Mouse (Mus musculus) kidney, postnatal 0 days (tissue): ENCODE results near the gene Arpp21. TPM values are rescaled to one million over a fixed set of nuclear protein-coding genes. Genes with fewer than 3 reads are reported as not detected.

Experiments used
- ATAC-seq: fragments of 200-750 bp; cut with Nextera tagmentation; replicated peaks from 2 replicates; pipeline ENCODE4 v1.8.0; 2017; ENCODE audit warnings: low read depth, moderate number of reproducible peaks, moderate TSS enrichment, moderate library complexity; ENCODE audit not compliant: low FRiP score
- DNase-seq: peaks from one replicate; pipeline ENCODE4 v3.0.0-alpha.2; 2016; ENCODE audit warnings: low spot score
- H3K27ac ChIP-seq: fragments of 300-500 bp; sonication (generic); 2 replicates; pipeline ENCODE4 v1.5.1; 2014; ENCODE audit warnings: mild to moderate bottlenecking
- H3K27me3 ChIP-seq: fragments of 300-500 bp; sonication (generic); 2 replicates; pipeline ENCODE4 v1.6.1; 2014; ENCODE audit warnings: low read length, mixed read lengths; ENCODE audit not compliant: insufficient read depth
- H3K36me3 ChIP-seq: fragments of 300-500 bp; sonication (generic); 2 replicates; pipeline ENCODE4 v1.6.1; 2014; ENCODE audit warnings: low read length, mixed read lengths; ENCODE audit not compliant: insufficient read depth
- H3K4me1 ChIP-seq: fragments of 300-500 bp; sonication (generic); replicated peaks from 2 replicates; pipeline ENCODE4 v1.6.1; 2014; ENCODE audit warnings: antibody characterized with exemption, low read length, mixed read lengths; ENCODE audit not compliant: insufficient read depth
- H3K4me2 ChIP-seq: fragments of 300-500 bp; sonication (generic); 2 replicates; pipeline ENCODE4 v1.6.1; 2014; ENCODE audit warnings: mild to moderate bottlenecking, low read length, moderate library complexity, mixed read lengths
- H3K4me3 ChIP-seq: fragments of 300-500 bp; sonication (generic); replicated peaks from 2 replicates; pipeline ENCODE4 v1.5.1; 2014; ENCODE audit warnings: low read depth, low read length
- H3K9ac ChIP-seq: fragments of 300-500 bp; sonication (generic); 2 replicates; pipeline ENCODE4 v1.6.1; 2014; ENCODE audit warnings: low read depth, low read length
- H3K9me3 ChIP-seq: fragments of 300-500 bp; sonication (generic); replicated peaks from 2 replicates; pipeline ENCODE4 v1.6.1; 2016; ENCODE audit warnings: low read length, inconsistent platforms, mixed read lengths
- CTCF ChIP-seq: IDR thresholded peaks from 2 replicates; pipeline ENCODE4 v1.5.1; 2016; ENCODE audit warnings: antibody characterized with exemption, low read depth, mild to moderate bottlenecking, moderate library complexity
- WGBS: fragments of 180-500 bp; shearing (Covaris S2); extraction: QIAGEN DNeasy Blood & Tissue Kit; methylation state at CpG from one replicate; pipeline ENCODE4 v1.1.7; 2014; 5-methylcytosine and 5-hydroxymethylcytosine counted together
- polyA plus RNA-seq: library from polyadenylated mRNA; unstranded; fragments of >200 nt; fragmentation: Nextera tagmentation; extraction: Ambion mirVana; gene quantifications from 2 replicates; pipeline ENCODE4 v1.2.1, GENCODE M21; 2015

Arpp21 gene
- polyA plus RNA-seq, 1 experiment from 2014 or later = 0.63 TPM

- H3K9ac ChIP-seq = no peak overlapping the region
- no peak for ATAC-seq
- H3K4me1 ChIP-seq = no peaks in the 10 kb centered on the region
- DNase-seq = no peak
- no peak overlapping the region for H3K27ac ChIP-seq
- H3K36me3 ChIP-seq = no peaks in the 10 kb centered on the region
- WGBS = 77% methylated on average over 1 of the region's 1 CpGs
- no peak overlapping the region for H3K4me3 ChIP-seq
- TF ChIP-seq CTCF = no peak
- H3K4me2 ChIP-seq = no peak overlapping the region
- H3K9me3 ChIP-seq = no peaks in the 10 kb centered on the region
- no peaks in the 10 kb centered on the region for H3K27me3 ChIP-seq
Observed at GRCm38 (mm10) chr9:112258560-112258959, 22.8 kb upstream of the Arpp21 start.

DNA sequence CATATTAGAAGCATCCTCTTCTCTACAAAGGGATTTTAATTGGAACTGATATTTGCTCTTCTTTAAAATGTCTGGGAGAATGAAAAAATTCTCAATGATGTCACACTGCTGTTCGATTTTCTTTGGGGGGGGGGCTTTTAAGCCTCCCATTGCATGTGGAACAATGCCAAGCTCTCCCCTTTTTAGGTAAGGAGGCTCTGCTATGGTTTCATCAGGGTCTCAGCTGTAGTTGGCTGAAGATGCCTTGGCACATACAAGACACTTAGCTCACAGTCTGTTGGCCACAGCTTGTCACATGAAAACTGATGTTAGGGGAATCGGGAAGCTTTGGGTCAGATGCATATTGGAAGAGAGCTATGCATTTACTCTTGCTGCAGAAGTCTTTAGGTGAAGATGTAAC lies 20.2 kb upstream of the Arpp21 start:
- TF ChIP-seq CTCF = no peak
- H3K9me3 ChIP-seq = no peaks in the 10 kb centered on the region
- DNase-seq (no peak), ATAC-seq (no peak)
- H3K4me2 ChIP-seq = no peak overlapping the region
- H3K36me3 ChIP-seq = no peaks in the 10 kb centered on the region
- H3K4me3 ChIP-seq = no peak overlapping the region
- H3K27me3 ChIP-seq = no peaks in the 10 kb centered on the region
- H3K27ac ChIP-seq = no peak overlapping the region
- no peak overlapping the region for H3K9ac ChIP-seq
- H3K4me1 ChIP-seq = no peaks in the 10 kb centered on the region
- WGBS = 71% methylated on average over 2 of the region's 2 CpGs

DNA sequence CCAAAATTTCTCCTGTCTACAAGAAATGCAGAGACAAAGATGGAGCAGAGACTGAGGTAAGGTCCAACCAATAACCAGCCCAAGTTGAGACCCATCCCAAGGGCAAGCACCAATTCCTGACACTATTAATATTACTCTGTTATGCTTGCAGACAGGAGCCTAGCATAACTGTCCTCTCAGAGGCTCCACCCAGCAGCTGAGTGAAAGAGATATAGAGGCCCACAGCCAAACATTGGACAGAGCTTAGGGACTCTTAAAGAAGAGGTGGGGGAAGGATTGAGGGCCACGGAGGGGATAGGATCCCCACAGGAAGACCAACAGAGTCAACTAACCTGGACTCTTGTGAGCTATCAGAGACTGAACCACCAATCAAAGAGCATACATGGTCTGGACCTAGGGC lies 18.0 kb upstream of the Arpp21 start:
- DNase-seq (no peak), ATAC-seq (no peak)
- H3K4me2 ChIP-seq = no peak overlapping the region
- H3K9ac ChIP-seq = no peak overlapping the region
- no peaks in the 10 kb centered on the region for H3K27me3 ChIP-seq
- no peak overlapping the region for H3K4me3 ChIP-seq
- no peaks in the 10 kb centered on the region for H3K4me1 ChIP-seq
- 90% methylated on average over 1 of the region's 1 CpGs for WGBS
- no peaks in the 10 kb centered on the region for H3K36me3 ChIP-seq
- no peak overlapping the region for H3K27ac ChIP-seq
- no peak for TF ChIP-seq CTCF
- no peaks in the 10 kb centered on the region for H3K9me3 ChIP-seq

DNA sequence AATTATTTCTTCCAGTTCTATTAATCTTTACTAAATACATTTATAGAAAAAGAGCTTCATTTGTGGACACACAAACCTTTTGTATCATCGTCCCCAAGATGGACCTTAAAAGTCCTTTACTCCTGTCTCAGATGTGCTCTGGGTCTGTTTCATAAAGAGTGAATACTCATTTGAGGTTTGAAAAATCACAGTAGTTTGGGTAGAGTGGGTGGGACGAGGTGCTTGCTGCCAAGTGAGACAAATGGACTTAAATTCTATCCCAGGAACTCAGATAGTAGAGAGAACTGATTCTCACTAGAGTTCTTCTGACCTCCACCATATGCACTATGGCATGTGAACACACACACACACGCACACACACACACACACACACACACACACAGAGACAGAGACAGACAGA lies 16.1 kb upstream of the Arpp21 start:
- Histone ChIP-seq H3K9ac (no peak overlapping the region), H3K27ac (no peak overlapping the region), H3K27me3 (no peaks in the 10 kb centered on the region), H3K36me3 (no peaks in the 10 kb centered on the region), H3K9me3 (no peaks in the 10 kb centered on the region), H3K4me1 (no peaks in the 10 kb centered on the region), H3K4me3 (no peak overlapping the region), H3K4me2 (no peak overlapping the region)
- ATAC-seq (no peak), DNase-seq (no peak)
- no peak for TF ChIP-seq CTCF
- WGBS = 76% methylated on average over 3 of the region's 3 CpGs

DNA sequence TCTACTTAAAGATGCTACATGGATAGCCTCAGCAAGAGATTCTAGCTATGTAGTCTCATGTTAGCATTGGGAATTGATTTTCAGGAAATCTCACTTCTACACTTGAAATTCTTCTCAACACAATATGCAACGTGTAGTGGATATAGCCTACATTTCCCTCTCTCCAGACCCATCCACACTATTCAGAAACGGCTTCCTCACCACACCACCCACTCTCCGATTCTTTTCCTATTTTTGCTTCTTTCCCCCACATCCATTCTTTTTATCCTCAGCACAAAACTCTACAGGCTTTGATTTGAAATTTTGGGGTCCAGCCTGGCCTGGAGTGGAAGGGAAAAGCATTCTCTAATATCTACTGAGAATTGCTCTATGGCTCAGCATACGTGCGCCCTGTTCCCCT lies 15.6 kb upstream of the Arpp21 start:
- no peaks in the 10 kb centered on the region for H3K36me3 ChIP-seq
- no peak for TF ChIP-seq CTCF
- no peaks in the 10 kb centered on the region for H3K27me3 ChIP-seq
- H3K27ac ChIP-seq = no peak overlapping the region
- no peak for ATAC-seq
- H3K4me3 ChIP-seq = no peak overlapping the region
- no peaks in the 10 kb centered on the region for H3K4me1 ChIP-seq
- H3K9me3 ChIP-seq = no peaks in the 10 kb centered on the region
- 89% methylated on average over 5 of the region's 5 CpGs for WGBS
- no peak overlapping the region for H3K4me2 ChIP-seq
- H3K9ac ChIP-seq = no peak overlapping the region
- DNase-seq = no peak

DNA sequence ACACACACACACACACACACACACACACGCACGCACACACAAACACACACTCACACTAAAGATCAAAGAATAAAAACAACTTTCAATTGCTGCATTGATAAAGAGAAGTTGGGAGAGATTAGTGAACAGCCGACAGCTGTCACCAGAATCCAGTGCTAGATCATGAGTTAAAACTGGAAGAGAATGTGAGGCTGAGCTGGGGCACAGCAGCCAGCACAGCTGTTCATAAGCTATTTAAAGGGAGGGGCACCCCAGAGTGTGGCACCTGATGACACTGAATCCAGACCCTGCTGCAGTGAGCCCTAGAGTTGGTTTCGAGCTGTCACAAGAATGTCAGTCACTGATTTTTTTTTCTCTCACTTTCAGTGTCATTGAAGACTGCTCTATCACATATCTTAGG lies 14.0 kb upstream of the Arpp21 start:
- no peaks in the 10 kb centered on the region for H3K27me3 ChIP-seq
- DNase-seq (no peak), ATAC-seq (no peak)
- no peak overlapping the region for H3K9ac ChIP-seq
- H3K4me3 ChIP-seq = no peak overlapping the region
- no peak overlapping the region for H3K27ac ChIP-seq
- 75% methylated on average over 4 of the region's 4 CpGs for WGBS
- H3K4me1 ChIP-seq = no peaks in the 10 kb centered on the region
- H3K36me3 ChIP-seq = no peaks in the 10 kb centered on the region
- no peak for TF ChIP-seq CTCF
- H3K9me3 ChIP-seq = no peaks in the 10 kb centered on the region
- no peak overlapping the region for H3K4me2 ChIP-seq

DNA sequence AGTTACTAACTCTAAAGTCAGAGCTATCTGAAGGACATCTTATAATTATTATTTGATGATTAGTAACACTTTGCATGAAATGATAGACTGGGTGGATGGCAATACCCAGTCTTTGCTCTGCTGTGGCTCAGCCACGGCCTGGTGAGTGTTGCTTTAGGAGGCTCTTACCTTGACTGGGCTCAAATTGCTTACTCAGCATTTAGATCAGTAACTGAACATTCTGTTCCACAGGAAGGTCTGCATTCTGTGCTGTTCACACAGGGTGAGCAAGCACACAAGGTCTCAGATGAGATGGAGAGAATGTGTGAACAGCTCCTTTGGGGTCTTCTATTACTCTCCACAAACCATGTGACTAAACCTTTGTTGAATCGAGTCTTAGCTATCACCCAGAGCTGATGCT lies 11.4 kb upstream of the Arpp21 start:
- Histone ChIP-seq H3K27me3 (no peaks in the 10 kb centered on the region), H3K4me2 (no peak overlapping the region), H3K36me3 (no peaks in the 10 kb centered on the region), H3K27ac (no peak overlapping the region), H3K9me3 (no peaks in the 10 kb centered on the region), H3K4me1 (no peaks in the 10 kb centered on the region), H3K4me3 (no peak overlapping the region), H3K9ac (no peak overlapping the region)
- ATAC-seq = no peak
- TF ChIP-seq CTCF = no peak
- 72% methylated on average over 2 of the region's 2 CpGs for WGBS
- no peak for DNase-seq
